Mouse (Mus musculus) neural tube, embryonic 15.5 days (tissue): ENCODE measurements around the gene Ralgps2. TPM values are rescaled to one million over a fixed set of nuclear protein-coding genes. Genes with fewer than 3 reads are reported as not detected.

Experiments used
- ATAC-seq: fragments of 200-750 bp; cut with Nextera tagmentation; 2 replicates; pipeline ENCODE4 v1.8.0; 2017; ENCODE audit warnings: mild to moderate bottlenecking, moderate TSS enrichment, moderate library complexity; ENCODE audit not compliant: low FRiP score
- H3K27ac ChIP-seq: fragments of 300-500 bp; sonication (generic); replicated peaks from 2 replicates; pipeline ENCODE4 v1.5.1; 2015; ENCODE audit warnings: mild to moderate bottlenecking, inconsistent platforms
- H3K27me3 ChIP-seq: fragments of 300-500 bp; sonication (generic); replicated peaks from 2 replicates; pipeline ENCODE4 v1.6.1; 2015; ENCODE audit warnings: inconsistent platforms
- H3K36me3 ChIP-seq: fragments of 300-500 bp; sonication (generic); 2 replicates; pipeline ENCODE4 v1.6.1; 2015; ENCODE audit warnings: inconsistent platforms
- H3K4me1 ChIP-seq: fragments of 300-500 bp; sonication (generic); 2 replicates; pipeline ENCODE4 v1.6.1; 2015; ENCODE audit warnings: inconsistent platforms
- H3K4me2 ChIP-seq: fragments of 300-500 bp; sonication (generic); 2 replicates; pipeline ENCODE4 v1.6.1; 2015; ENCODE audit warnings: inconsistent platforms, mild to moderate bottlenecking, moderate library complexity
- H3K4me3 ChIP-seq: fragments of 300-500 bp; sonication (generic); replicated peaks from 2 replicates; pipeline ENCODE4 v1.5.1; 2015; ENCODE audit warnings: mild to moderate bottlenecking, inconsistent platforms
- H3K9ac ChIP-seq: fragments of 300-500 bp; sonication (generic); replicated peaks from 2 replicates; pipeline ENCODE4 v1.6.1; 2015; ENCODE audit warnings: mild to moderate bottlenecking, inconsistent platforms
- H3K9me3 ChIP-seq: fragments of 300-500 bp; sonication (generic); replicated peaks from 2 replicates; pipeline ENCODE4 v1.6.1; 2016; ENCODE audit warnings: inconsistent platforms
- WGBS: fragments of 180-500 bp; shearing (Covaris S2); methylation state at CpG from one replicate; pipeline ENCODE4 v1.1.7; 2015; ENCODE audit warnings: mixed read lengths; 5-methylcytosine and 5-hydroxymethylcytosine counted together
- polyA plus RNA-seq: library from polyadenylated mRNA; unstranded; fragments of >200 nt; fragmentation: Nextera tagmentation; extraction: Ambion mirVana; gene quantifications from 2 replicates; pipeline ENCODE4 v1.2.1, GENCODE M21; 2015

Ralgps2 gene
- polyA plus RNA-seq, 1 experiment from 2014 or later: 77.6 TPM

DNA sequence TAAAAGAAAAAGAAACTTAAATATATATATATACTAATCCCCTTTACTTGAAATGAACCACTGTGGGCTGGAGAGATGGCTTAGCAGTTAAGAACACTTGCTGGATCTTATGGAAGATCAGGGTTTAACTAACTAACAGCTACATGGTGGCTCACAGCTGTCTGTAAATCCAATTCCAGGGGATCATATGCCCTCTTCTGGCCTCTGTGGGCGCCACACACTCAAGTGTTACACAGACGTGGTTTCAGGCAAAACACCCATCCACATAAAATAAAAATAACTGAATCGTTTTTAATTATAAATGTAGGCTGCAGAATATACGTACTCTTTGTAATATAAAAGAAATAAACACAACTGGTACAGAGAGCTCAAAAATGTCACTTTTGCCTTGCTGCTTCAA, 50.6 kb downstream of the Ralgps2 start:
- Histone ChIP-seq H3K36me3 (peaks cover 23% of the 10 kb centered on the region), H3K27ac (no peak overlapping the region), H3K9me3 (no peaks in the 10 kb centered on the region), H3K27me3 (no peaks in the 10 kb centered on the region), H3K4me2 (no peak overlapping the region), H3K4me3 (no peak overlapping the region), H3K9ac (no peak overlapping the region), H3K4me1 (no peaks in the 10 kb centered on the region)
- WGBS: 88% methylated on average over 4 of the region's 4 CpGs
- ATAC-seq: no peak

DNA sequence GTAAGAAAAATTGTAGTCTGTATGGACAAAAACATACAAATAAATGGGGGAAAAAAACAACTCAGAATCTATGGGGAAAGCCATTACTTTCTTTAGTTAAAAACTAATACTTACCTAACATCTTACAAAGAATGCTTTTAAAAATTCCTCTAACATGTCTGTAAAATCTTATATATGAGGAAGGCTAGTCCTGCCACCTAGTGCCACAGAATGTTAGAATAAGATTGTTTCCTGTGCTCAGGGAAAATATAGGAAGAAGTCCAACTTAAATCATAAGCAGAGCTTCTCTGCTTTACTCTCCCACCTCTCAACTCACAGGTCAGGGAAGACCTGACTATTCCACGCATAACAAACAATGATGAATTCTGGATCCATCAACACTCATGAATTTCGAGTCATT, 53.5 kb downstream of the Ralgps2 start:
- Histone ChIP-seq H3K4me2 (no peak overlapping the region), H3K4me1 (no peaks in the 10 kb centered on the region), H3K36me3 (peaks cover 30% of the 10 kb centered on the region), H3K9ac (no peak overlapping the region), H3K9me3 (no peaks in the 10 kb centered on the region), H3K27ac (no peak overlapping the region), H3K4me3 (no peak overlapping the region), H3K27me3 (no peaks in the 10 kb centered on the region)
- 90% methylated on average over 2 of the region's 2 CpGs for WGBS
- ATAC-seq: no peak

DNA sequence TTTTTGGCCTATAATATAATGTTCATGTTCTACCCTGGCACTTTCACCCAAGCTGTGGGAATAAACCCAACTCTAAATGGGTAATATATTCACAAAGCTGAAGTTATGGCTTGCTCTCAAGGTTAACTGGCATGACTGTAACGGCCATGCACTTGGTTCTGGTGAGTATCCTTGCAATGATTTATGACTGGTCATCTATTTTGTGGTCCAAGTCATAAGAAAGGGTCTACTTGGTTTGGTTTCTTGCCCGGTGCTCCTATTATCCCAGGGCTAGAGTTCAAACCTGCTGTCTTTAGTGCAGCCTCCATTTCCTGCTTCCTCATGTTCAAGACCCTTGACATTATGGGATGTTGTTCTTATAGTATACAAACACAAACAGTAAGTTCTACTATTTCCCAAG, 54.6 kb downstream of the Ralgps2 start:
- 56% methylated on average over 2 of the region's 2 CpGs for WGBS
- H3K4me3 ChIP-seq: no peak overlapping the region
- no peaks in the 10 kb centered on the region for H3K9me3 ChIP-seq
- H3K27me3 ChIP-seq: no peaks in the 10 kb centered on the region
- H3K4me2 ChIP-seq: no peak overlapping the region
- H3K27ac ChIP-seq: no peak overlapping the region
- ATAC-seq: no peak
- no peaks in the 10 kb centered on the region for H3K4me1 ChIP-seq
- peaks cover 30% of the 10 kb centered on the region for H3K36me3 ChIP-seq
- H3K9ac ChIP-seq: no peak overlapping the region

DNA sequence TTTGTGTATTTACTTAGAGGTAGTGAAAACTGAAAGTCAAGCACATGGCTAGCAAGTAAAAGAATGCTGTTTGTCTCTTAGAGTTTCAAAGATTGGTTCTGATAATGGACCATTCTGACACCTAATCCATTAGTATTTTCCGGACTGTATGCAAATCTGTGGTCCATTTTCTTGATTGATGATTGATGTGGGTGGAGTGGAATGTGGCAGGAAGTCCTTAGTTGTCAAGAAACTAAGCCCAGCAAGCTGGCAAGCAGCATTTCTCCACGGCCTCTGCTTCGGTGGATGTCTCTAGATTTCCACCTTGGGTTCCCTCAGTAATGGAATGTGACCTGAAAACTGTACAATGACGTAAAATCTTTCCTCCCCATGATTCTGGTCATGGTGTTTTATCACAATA, 68.8 kb downstream of the Ralgps2 start:
- 93% methylated on average over 4 of the region's 4 CpGs for WGBS
- Histone ChIP-seq H3K9me3 (no peaks in the 10 kb centered on the region), H3K36me3 (peaks cover 8% of the 10 kb centered on the region; the same call in 1 of the 2 replicates), H3K4me3 (no peak overlapping the region), H3K4me2 (no peak overlapping the region), H3K27ac (no peak overlapping the region), H3K27me3 (no peaks in the 10 kb centered on the region), H3K4me1 (no peaks in the 10 kb centered on the region), H3K9ac (no peak overlapping the region)
- ATAC-seq: no peak

DNA sequence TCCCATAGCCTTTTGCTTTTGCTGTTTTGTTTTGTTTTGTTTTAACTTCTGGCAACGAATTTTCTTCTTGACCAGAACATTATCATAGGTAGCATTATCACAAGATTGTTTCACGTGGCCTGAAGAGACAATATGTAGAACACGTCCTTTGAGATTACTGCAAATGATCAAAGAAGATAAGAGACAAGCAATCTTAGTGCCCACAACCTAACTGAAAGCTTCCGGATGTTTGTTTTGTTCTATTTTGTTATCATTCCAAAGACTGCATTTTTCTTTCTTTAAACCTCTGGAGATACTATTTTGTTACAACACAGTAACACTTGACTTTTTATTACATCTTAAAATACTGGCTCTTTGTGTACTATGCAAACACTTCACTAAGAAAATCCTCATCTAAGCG, 69.4 kb downstream of the Ralgps2 start:
- H3K27ac ChIP-seq: no peak overlapping the region
- no peaks in the 10 kb centered on the region for H3K9me3 ChIP-seq
- no peaks in the 10 kb centered on the region for H3K27me3 ChIP-seq
- H3K4me1 ChIP-seq: no peaks in the 10 kb centered on the region
- no peak overlapping the region for H3K4me2 ChIP-seq
- no peak overlapping the region for H3K9ac ChIP-seq
- peaks cover 8% of the 10 kb centered on the region; the same call in 1 of the 2 replicates for H3K36me3 ChIP-seq
- whole genome bisulfite sequencing: 94% methylated on average over 5 of the region's 5 CpGs
- no peak overlapping the region for H3K4me3 ChIP-seq
- no peak for ATAC-seq

DNA sequence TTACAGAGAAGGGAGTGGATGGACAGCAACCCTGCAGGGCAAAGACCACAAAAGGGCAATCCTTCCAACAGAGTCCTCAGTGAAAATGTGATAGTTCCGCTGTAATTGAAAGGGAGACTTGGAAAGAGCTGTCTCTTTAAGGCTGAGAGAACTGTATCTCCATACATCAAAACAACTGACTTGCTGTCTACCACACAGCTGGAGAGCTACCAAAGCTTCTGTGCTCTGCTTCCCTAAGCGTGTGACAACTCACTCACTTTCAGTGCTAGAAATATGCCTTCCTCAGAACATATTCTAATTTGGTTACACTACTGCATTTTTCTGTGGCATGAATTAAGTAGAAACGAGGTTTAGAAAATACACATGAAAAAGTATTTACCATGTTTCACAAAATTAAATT, 75.2 kb downstream of the Ralgps2 start:
- Histone ChIP-seq H3K4me1 (peaks cover 7% of the 10 kb centered on the region), H3K27ac (0 out of 2 replicates have a peak overlapping the region, but pooled peaks have one; percentile 18), H3K36me3 (no peaks in the 10 kb centered on the region; the same call in 1 of the 2 replicates), H3K9me3 (no peaks in the 10 kb centered on the region), H3K4me3 (no peak overlapping the region), H3K27me3 (no peaks in the 10 kb centered on the region), H3K9ac (no peak overlapping the region), H3K4me2 (no peak overlapping the region)
- no peak for ATAC-seq
- 37% methylated on average over 3 of the region's 3 CpGs for WGBS

DNA sequence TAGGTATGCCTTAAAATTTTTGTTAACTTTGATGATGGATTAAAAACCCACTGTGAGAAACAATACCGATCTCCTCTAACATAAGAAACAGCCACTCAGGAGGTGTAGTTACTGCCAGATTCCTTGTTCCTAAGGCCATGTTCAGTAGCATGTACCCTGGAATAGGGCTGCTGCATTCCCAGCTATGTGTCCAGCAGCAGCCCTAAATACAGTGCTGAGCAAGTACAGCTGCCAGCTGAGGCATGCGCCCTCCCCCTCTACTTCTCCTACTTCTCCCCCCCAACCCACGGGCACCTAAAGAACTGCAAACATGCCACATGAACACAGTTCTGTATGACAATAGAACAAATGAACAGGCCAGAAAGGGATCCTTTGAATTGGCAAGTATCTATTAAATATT, 75.7 kb downstream of the Ralgps2 start:
- H3K9ac ChIP-seq: no peak overlapping the region
- no peaks in the 10 kb centered on the region for H3K27me3 ChIP-seq
- no peak overlapping the region for H3K4me2 ChIP-seq
- H3K27ac ChIP-seq: no peak overlapping the region
- no peaks in the 10 kb centered on the region; the same call in 1 of the 2 replicates for H3K36me3 ChIP-seq
- H3K4me3 ChIP-seq: no peak overlapping the region
- ATAC-seq: no peak
- H3K9me3 ChIP-seq: no peaks in the 10 kb centered on the region
- H3K4me1 ChIP-seq: peaks cover 7% of the 10 kb centered on the region
- 60% methylated on average over 3 of the region's 3 CpGs for WGBS

DNA sequence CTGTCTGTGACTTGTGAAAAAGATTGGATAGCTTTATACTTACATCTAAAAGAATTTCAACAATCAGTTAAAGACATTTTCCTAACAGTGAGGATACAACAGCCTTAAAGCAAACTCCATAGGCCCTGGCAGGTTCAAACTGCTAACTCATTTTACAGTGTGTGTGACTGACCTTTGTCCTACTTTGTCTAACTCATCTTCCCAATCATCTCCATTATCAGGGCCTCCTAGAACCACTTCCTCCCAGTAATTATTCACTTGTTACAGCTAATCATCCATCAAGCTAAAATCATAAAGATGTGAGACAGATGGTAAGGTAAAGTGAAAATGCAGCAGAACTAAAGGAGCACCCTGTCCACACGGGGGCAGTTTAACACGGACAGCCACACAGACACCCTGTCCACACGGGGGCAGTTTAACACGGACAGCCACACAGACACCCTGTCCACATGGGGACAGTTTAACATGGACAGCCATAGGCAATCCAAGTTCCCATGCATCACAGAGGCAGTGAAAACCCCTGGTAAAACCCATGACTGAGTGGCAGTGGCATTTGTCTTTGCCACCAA, 77.9 kb downstream of the Ralgps2 start:
- 48% methylated on average over 4 of the region's 4 CpGs for WGBS
- Histone ChIP-seq H3K9me3 (no peaks in the 10 kb centered on the region), H3K4me3 (no peak overlapping the region), H3K4me1 (peaks cover 7% of the 10 kb centered on the region), H3K9ac (no peak overlapping the region), H3K4me2 (no peak overlapping the region), H3K27ac (no peak overlapping the region), H3K27me3 (no peaks in the 10 kb centered on the region), H3K36me3 (no peaks in the 10 kb centered on the region; the same call in 1 of the 2 replicates)
- no peak for ATAC-seq

DNA sequence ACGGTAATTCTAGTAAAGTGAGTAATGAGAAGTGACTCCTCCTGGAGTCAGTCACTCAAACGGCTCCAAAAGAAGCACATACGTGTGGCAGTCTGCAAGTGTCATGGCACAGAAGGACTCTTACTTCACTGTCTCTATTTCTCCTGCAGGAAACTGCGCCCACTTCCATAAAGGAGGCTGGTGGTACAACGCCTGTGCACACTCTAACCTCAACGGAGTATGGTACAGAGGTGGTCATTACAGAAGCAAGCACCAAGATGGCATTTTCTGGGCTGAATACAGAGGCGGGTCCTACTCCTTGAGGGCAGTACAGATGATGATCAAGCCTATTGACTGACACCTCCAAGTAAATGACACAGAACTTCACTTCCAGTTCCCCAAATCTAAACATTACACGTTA, 79.2 kb downstream of the Ralgps2 start:
- no peak overlapping the region for H3K4me3 ChIP-seq
- H3K4me1 ChIP-seq: peaks cover 7% of the 10 kb centered on the region
- no peak for ATAC-seq
- no peak overlapping the region for H3K4me2 ChIP-seq
- 90% methylated on average over 8 of the region's 8 CpGs for WGBS
- H3K9ac ChIP-seq: no peak overlapping the region
- H3K36me3 ChIP-seq: 0 out of 2 replicates have a peak, but pooled peaks cover 3% of the 10 kb centered on the region
- H3K9me3 ChIP-seq: no peaks in the 10 kb centered on the region
- no peaks in the 10 kb centered on the region for H3K27me3 ChIP-seq
- no peak overlapping the region for H3K27ac ChIP-seq

DNA sequence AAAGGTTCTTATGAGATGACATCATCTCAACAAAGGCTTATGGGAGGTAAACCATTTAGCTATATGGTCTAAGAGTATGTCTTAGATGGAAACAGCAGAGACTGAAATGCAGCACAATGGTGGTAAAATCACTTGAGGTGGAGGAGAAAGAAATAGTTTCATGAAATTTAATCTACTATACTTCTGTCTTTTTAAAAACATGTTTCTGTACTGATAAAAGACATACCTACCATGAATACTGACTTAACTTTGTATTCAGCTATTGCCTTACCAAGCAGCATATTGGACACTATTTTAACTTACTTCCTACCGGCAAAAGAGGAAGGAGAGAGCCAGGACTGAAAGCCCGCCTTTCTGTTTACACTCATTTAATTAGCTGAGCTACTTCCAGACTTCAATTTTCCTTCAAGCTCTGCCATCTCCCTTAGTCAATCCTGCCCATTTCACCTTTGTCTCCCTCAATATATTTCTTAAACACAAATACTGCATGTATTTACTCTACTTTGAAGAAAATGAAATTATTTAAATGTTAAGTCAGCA, 79.6 kb downstream of the Ralgps2 start:
- 0 out of 2 replicates have a peak, but pooled peaks cover 3% of the 10 kb centered on the region for H3K36me3 ChIP-seq

DNA sequence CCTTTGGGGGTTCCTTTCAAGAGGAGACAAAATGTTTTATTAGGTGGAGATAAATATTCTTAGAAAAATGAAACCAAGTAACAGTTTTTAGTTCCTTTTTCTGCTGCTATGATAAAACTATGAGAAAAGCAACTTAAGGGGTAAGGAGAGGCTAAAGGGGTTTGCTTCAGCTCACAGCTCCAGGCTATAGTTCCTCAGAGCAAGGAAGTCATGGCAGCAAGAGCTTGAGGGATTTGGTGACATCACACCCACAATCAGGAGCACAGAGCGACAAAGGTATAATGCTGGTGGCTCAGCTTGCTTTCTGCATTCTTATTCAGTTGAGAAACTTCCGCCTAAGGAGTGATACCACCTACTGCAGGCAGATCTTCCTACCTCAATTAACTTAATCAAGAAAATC, 80.3 kb downstream of the Ralgps2 start:
- peaks cover 5% of the 10 kb centered on the region for H3K4me1 ChIP-seq
- H3K9ac ChIP-seq: no peak overlapping the region
- H3K27me3 ChIP-seq: no peaks in the 10 kb centered on the region
- no peak overlapping the region for H3K4me2 ChIP-seq
- 94% methylated on average over 2 of the region's 2 CpGs for WGBS
- H3K27ac ChIP-seq: no peak overlapping the region
- no peak for ATAC-seq
- no peak overlapping the region for H3K4me3 ChIP-seq
- no peaks in the 10 kb centered on the region for H3K9me3 ChIP-seq
- 0 out of 2 replicates have a peak, but pooled peaks cover 3% of the 10 kb centered on the region for H3K36me3 ChIP-seq

More for the DNA sequence above, 79.6 kb downstream of the Ralgps2 start:
- H3K4me2 ChIP-seq: no peak overlapping the region
- peaks cover 7% of the 10 kb centered on the region for H3K4me1 ChIP-seq
- no peak overlapping the region for H3K4me3 ChIP-seq
- ATAC-seq: no peak
- no peaks in the 10 kb centered on the region for H3K27me3 ChIP-seq
- no peaks in the 10 kb centered on the region for H3K9me3 ChIP-seq
- WGBS: 85% methylated on average over 2 of the region's 2 CpGs
- no peak overlapping the region for H3K27ac ChIP-seq
- no peak overlapping the region for H3K9ac ChIP-seq

DNA sequence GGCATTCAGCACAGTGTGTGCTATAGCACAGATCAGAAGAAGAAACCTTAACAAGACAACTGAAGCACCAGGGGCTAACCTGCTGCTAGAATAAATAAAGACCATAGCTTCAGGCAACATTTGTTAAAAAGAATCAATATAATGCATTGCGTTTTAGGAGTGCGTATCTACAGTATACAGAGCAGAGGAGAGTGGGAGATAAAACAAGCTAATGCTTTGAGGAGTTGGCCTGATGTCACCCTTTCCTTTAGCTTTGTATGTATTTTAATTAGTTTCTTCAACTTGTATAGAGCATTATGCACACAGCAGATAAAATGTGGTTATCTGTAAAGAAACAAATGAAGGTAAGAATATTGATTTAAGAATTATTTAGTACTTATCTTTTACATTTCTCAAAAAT, 82.8 kb downstream of the Ralgps2 start:
- WGBS: 89% methylated on average over 2 of the region's 2 CpGs
- H3K36me3 ChIP-seq: 0 out of 2 replicates have a peak, but pooled peaks cover 3% of the 10 kb centered on the region
- H3K27me3 ChIP-seq: no peaks in the 10 kb centered on the region
- H3K9me3 ChIP-seq: no peaks in the 10 kb centered on the region
- no peak overlapping the region for H3K27ac ChIP-seq
- no peak overlapping the region for H3K9ac ChIP-seq
- no peaks in the 10 kb centered on the region for H3K4me1 ChIP-seq
- H3K4me2 ChIP-seq: no peak overlapping the region
- no peak overlapping the region for H3K4me3 ChIP-seq
- ATAC-seq: no peak
